Mouse (Mus musculus): ENCODE results near the gene Tmc5.

DNA sequence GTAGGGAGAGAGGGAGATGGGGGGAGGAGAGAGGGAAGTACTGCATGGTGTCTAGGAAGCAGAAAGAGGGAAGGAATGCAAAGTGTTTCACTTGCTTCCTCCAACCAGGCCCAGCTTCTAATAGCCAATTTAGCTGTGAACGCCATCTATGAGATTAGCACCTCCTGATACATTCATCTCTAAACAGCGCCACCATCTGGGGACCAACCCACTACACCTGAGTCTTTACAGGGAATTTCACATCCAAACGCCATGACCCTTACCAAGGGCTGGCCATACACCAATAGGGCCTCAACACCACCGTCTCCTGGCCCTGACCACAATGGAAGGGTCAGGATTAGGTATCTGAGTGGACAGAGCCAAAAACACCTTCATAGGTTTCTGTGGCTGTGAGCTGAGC is 43.2 kb upstream of the Tmc5 start:
- TF ChIP-seq CTCF (IDR thresholded peaks at IDR 0.05; ENCODE audit: low read depth) (no peak), EP300 (IDR thresholded peaks at IDR 0.05; ENCODE audit: low read depth) (no peak)
